8 mouse cellular contexts compared by ENCODE assay signal in the genomic region with DNA sequence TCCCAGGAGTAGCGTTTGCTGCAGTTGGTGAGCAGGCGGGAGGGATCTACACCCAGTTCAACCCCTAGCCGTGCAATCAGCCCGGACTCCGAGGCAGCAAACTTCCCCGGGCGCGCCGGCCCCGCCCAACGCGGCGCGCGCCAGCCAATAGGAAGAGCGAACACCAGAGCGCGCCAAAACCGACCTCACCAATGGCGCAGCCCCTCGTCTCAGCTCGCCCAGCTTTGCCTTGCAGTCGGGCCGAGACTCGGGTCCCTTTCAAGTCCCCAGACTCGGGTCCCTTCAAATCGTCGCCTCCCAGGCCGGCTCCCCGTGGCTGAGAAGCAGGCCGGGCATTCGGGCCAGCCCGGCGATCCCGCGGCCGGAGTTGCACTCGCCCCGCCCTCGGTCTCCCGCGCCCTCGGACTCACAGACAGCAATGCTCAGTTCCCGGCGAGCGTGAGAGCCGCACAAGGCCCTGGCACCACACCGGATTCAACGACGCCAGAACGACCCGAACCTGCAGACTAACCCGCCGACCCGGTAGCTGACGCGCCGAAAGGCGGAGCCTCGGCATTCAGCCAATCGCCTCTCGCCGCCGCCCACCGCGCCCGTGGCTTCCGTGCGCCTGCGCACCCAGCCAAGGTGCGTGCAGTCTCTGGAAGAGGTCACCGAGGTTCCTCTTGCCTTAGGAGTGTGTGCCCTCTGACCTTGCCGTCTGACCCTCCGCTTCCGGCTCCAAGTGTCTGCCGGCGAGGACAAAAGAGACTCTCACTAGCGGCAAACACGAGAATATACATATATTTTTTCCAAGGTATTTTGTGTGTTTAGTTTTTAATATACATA. TPM values are rescaled to one million over a fixed set of nuclear protein-coding genes. Genes with fewer than 3 reads are reported as not detected.
DNase-seq lines count a peak whose midpoint lies in the region; ATAC-seq and TF ChIP-seq lines count a peak whose summit lies in the region.

A gene (minus strand): TSS at position 521 of the 825 bp plus-strand sequence.

- no peak for TF ChIP-seq EP300 in CH12.LX (IDR thresholded peaks at IDR 0.05; ENCODE audit: low read length)
- no peak for TF ChIP-seq EP300 in heart, postnatal 0 days (IDR thresholded peaks at IDR 0.05; ENCODE audit: low read depth)

- peak within 1 kb of the TSS; percentile 77 for H3K9ac ChIP-seq in CH12.LX (ENCODE audit: insufficient read depth, low read depth)
- peak within 1 kb of the TSS; percentile 76 for H3K9ac ChIP-seq in forebrain, embryonic 12.5 days
- peak within 1 kb of the TSS; percentile 57 for H3K9ac ChIP-seq in heart, postnatal 0 days (replicated peaks; ENCODE audit: low read depth, low read length)
- H3K9ac ChIP-seq in liver, embryonic 16.5 days (ENCODE audit: low read depth, low read length): peak within 1 kb of the TSS; percentile 100
- H3K9ac ChIP-seq in neural tube, embryonic 13.5 days: peak within 1 kb of the TSS; percentile 70

- in situ Hi-C loops in CH12.LX (cut with MboI; ENCODE audit: low pct_ligation_motif_present, low pct_unique_long_range_greater_than_20kb, low sequenced_read_pairs): no loop called here

- H3K4me3 ChIP-seq in CH12.LX (replicated peaks in 1 of 3; ENCODE audit: low read depth in 2 of 3, low read length in 2 of 3, poor library complexity in 1 of 3): peak within 1 kb of the TSS; percentile 74 to 97 (median 93)
- peak within 1 kb of the TSS; percentile 88 for H3K4me3 ChIP-seq in forebrain, embryonic 12.5 days (replicated peaks)
- peak within 1 kb of the TSS; percentile 83 for H3K4me3 ChIP-seq in heart, postnatal 0 days (ENCODE audit: low read depth, low read length)
- H3K4me3 ChIP-seq in liver, embryonic 16.5 days (ENCODE audit: low read depth, low read length): peak within 1 kb of the TSS; percentile 100
- peak within 1 kb of the TSS; percentile 96 for H3K4me3 ChIP-seq in neural tube, embryonic 13.5 days
- H3K4me3 ChIP-seq in testis, adult 2 months (ENCODE audit: control insufficient read depth, low read depth, low read length): peak within 1 kb of the TSS; percentile 97

- H3K79me2 ChIP-seq in CH12.LX (replicated peaks; ENCODE audit: control insufficient read depth, extremely low read depth, insufficient read depth, poor library complexity, severe bottlenecking): peaks cover 35% of the 10 kb centered on the region

- H3K27ac ChIP-seq in CH12.LX (ENCODE audit: insufficient read depth, low read depth): peak within 1 kb of the TSS; percentile 81
- peak within 1 kb of the TSS; percentile 95 for H3K27ac ChIP-seq in forebrain, embryonic 12.5 days
- H3K27ac ChIP-seq in heart, postnatal 0 days (ENCODE audit: low read depth): peak within 1 kb of the TSS; percentile 93
- H3K27ac ChIP-seq in liver, embryonic 16.5 days (ENCODE audit: low read length): peak within 1 kb of the TSS; percentile 99
- peak within 1 kb of the TSS; percentile 74 for H3K27ac ChIP-seq in neural tube, embryonic 13.5 days (replicated peaks)
- H3K27ac ChIP-seq in testis, adult 2 months (ENCODE audit: control insufficient read depth, insufficient read depth, low read depth, low read length): peak within 1 kb of the TSS; percentile 95

- DNase-seq in CH12.LX (ENCODE audit: extremely low read depth): peak; percentile 92
- peak; percentile 88 for DNase-seq in c-Kit-positive CD71-positive TER-119-negative erythroid progenitor cells, embryonic 14.5 days (ENCODE audit: low read depth)
- peak; percentile 93 for DNase-seq in heart, postnatal 0 days (ENCODE audit: low spot score)
- DNase-seq in kidney, postnatal 4 days: peak; percentile 90 to 93

- H3K9me3 ChIP-seq in CH12.LX (replicated peaks; ENCODE audit: low read length): no peaks in the 10 kb centered on the region
- no peaks in the 10 kb centered on the region for H3K9me3 ChIP-seq in forebrain, embryonic 12.5 days
- no peaks in the 10 kb centered on the region for H3K9me3 ChIP-seq in heart, postnatal 0 days (replicated peaks; ENCODE audit: control insufficient read depth, low read length)
- no peaks in the 10 kb centered on the region for H3K9me3 ChIP-seq in liver, embryonic 16.5 days (replicated peaks; ENCODE audit: control insufficient read depth, low read length)
- no peaks in the 10 kb centered on the region for H3K9me3 ChIP-seq in neural tube, embryonic 13.5 days

- under 1% methylated on average over 77 of the region's 79 CpGs for WGBS in forebrain, embryonic 12.5 days
- under 1% methylated on average over 79 of the region's 79 CpGs for WGBS in heart, postnatal 0 days
- under 1% methylated on average over 79 of the region's 79 CpGs for WGBS in liver, embryonic 16.5 days (ENCODE audit: insufficient replicate concordance)
- WGBS in neural tube, embryonic 13.5 days: under 1% methylated on average over 79 of the region's 79 CpGs

- TF ChIP-seq RAD21 in CH12.LX (IDR thresholded peaks at IDR 0.05; ENCODE audit: low read depth, low read length): no peak; the same call in 1 of the 2 replicates

- peaks cover 7 to 30% of the 10 kb centered on the region in 2 experiments for H3K4me1 ChIP-seq in CH12.LX (ENCODE audit: control insufficient read depth in 1 of 2, insufficient read depth in 2 of 2)
- peaks cover 16% of the 10 kb centered on the region for H3K4me1 ChIP-seq in forebrain, embryonic 12.5 days
- peaks cover 11% of the 10 kb centered on the region; the same call in 1 of the 2 replicates for H3K4me1 ChIP-seq in heart, postnatal 0 days (ENCODE audit: control insufficient read depth, insufficient read depth)
- H3K4me1 ChIP-seq in liver, embryonic 16.5 days (ENCODE audit: control insufficient read depth, low read depth, low read length): peaks cover 30% of the 10 kb centered on the region
- peaks cover 16% of the 10 kb centered on the region for H3K4me1 ChIP-seq in neural tube, embryonic 13.5 days (replicated peaks)
- H3K4me1 ChIP-seq in testis, adult 2 months (ENCODE audit: control insufficient read depth, insufficient read depth, low read length): peaks cover 4% of the 10 kb centered on the region

- H3K36me3 ChIP-seq in CH12.LX (replicated peaks in 1 of 2; ENCODE audit: control insufficient read depth in 1 of 2, insufficient read depth in 1 of 2, low read length in 1 of 2): peaks cover 16 to 33% of the 10 kb centered on the region in 2 experiments
- H3K36me3 ChIP-seq in forebrain, embryonic 12.5 days (replicated peaks): peaks cover 23% of the 10 kb centered on the region
- H3K36me3 ChIP-seq in heart, postnatal 0 days (replicated peaks; ENCODE audit: control insufficient read depth, insufficient read depth, low read length): peaks cover 30% of the 10 kb centered on the region
- peaks cover 19% of the 10 kb centered on the region for H3K36me3 ChIP-seq in liver, embryonic 16.5 days (ENCODE audit: control insufficient read depth, insufficient read depth)
- no peaks in the 10 kb centered on the region for H3K36me3 ChIP-seq in neural tube, embryonic 13.5 days
- H3K36me3 ChIP-seq in testis, adult 2 months (ENCODE audit: control insufficient read depth, insufficient read depth, low read length): peaks cover 1% of the 10 kb centered on the region; the same call in 1 of the 2 replicates

- dilution Hi-C loops in CH12.LX (cut with MboI; ENCODE audit: extremely low pct_ligation_motif_present, extremely low pct_unique_long_range_greater_than_20kb, low sequenced_read_pairs): no loop called here

- peak within 1 kb of the TSS; percentile 86 for H3K4me2 ChIP-seq in CH12.LX (ENCODE audit: insufficient read depth, low read depth, poor library complexity, severe bottlenecking)
- H3K4me2 ChIP-seq in forebrain, embryonic 12.5 days: peak within 1 kb of the TSS; percentile 63
- peak within 1 kb of the TSS; percentile 65 for H3K4me2 ChIP-seq in heart, postnatal 0 days (ENCODE audit: low read depth, low read length)
- peak within 1 kb of the TSS; percentile 72 for H3K4me2 ChIP-seq in liver, embryonic 16.5 days (ENCODE audit: low read depth, low read length)
- H3K4me2 ChIP-seq in neural tube, embryonic 13.5 days: peak within 1 kb of the TSS; percentile 69

- no peaks in the 10 kb centered on the region for H3K27me3 ChIP-seq in CH12.LX (replicated peaks)
- no peaks in the 10 kb centered on the region for H3K27me3 ChIP-seq in forebrain, embryonic 12.5 days
- no peaks in the 10 kb centered on the region for H3K27me3 ChIP-seq in heart, postnatal 0 days (ENCODE audit: control insufficient read depth, insufficient read depth, low read length)
- H3K27me3 ChIP-seq in liver, embryonic 16.5 days (ENCODE audit: control insufficient read depth, insufficient read depth, low read depth, low read length): no peaks in the 10 kb centered on the region
- no peaks in the 10 kb centered on the region for H3K27me3 ChIP-seq in neural tube, embryonic 13.5 days
- H3K27me3 ChIP-seq in testis, adult 2 months (ENCODE audit: control insufficient read depth, insufficient read depth, low read length): no peaks in the 10 kb centered on the region

- TF ChIP-seq CTCF in CH12.LX (conservative IDR thresholded peaks at IDR 0.05 in 1 of 2, IDR thresholded peaks at IDR 0.05 in 1 of 2; ENCODE audit: low read depth in 2 of 2, low read length in 2 of 2): no peak
- no peak for TF ChIP-seq CTCF in heart, postnatal 0 days (IDR thresholded peaks at IDR 0.05; ENCODE audit: low read depth)
- TF ChIP-seq CTCF in testis, adult 2 months (IDR thresholded peaks at IDR 0.05; ENCODE audit: control insufficient read depth, insufficient read depth, insufficient replicate concordance, low read depth, low read length): no peak

- peak; percentile 87 for TF ChIP-seq POLR2A in CH12.LX (IDR thresholded peaks at IDR 0.05; ENCODE audit: low read depth, low read length)
- TF ChIP-seq POLR2A in testis, adult 2 months (IDR thresholded peaks at IDR 0.05; ENCODE audit: control insufficient read depth, low read depth, low read length): peak; percentile 44; the same call in 1 of the 2 replicates

- peak; percentile 97 for ATAC-seq in forebrain, embryonic 12.5 days (ENCODE audit: low FRiP score)
- ATAC-seq in heart, postnatal 0 days (ENCODE audit: insufficient read depth, low read depth): peak; percentile 97
- ATAC-seq in liver, embryonic 16.5 days (ENCODE audit: low read depth): peak; percentile 96
- ATAC-seq in neural tube, embryonic 13.5 days (ENCODE audit: low read depth): peak; percentile 99

TF ChIP-seq in CH12.LX, 34 proteins besides CTCF, POLR2A, EP300 and RAD21 (continues in another document):
- no peak for TF ChIP-seq RCOR1 (conservative IDR thresholded peaks at IDR 0.05; ENCODE audit: low read depth, low read length)
- peak; percentile 56 for TF ChIP-seq POLR2AphosphoS2 (IDR thresholded peaks at IDR 0.05; ENCODE audit: low read depth, low read length)
- peak; percentile 79 for TF ChIP-seq SIN3A (IDR thresholded peaks at IDR 0.05; ENCODE audit: low read length)

RNA-seq across cellular contexts. Expression of the gene that starts here (rescaled TPM):
- 117 and 138 TPM in 2 replicates for total RNA-seq in CH12.LX (2012; rRNA removed)
- total RNA-seq in CH12.LX (2014; rRNA removed): 166 and 191 TPM in 2 replicates
- polyA plus RNA-seq in CH12.LX (2012; ENCODE audit: insufficient read length, low read depth): 164 and 166 TPM in 2 replicates
- polyA plus RNA-seq in forebrain, embryonic 12.5 days (2016; fragmentation: Nextera tagmentation; extraction: Ambion mirVana): 127 and 131 TPM in 2 replicates
- total RNA-seq in heart, postnatal 0 days (2014; rRNA removed; ENCODE audit: low replicate concordance): 28.2 and 29.8 TPM in 2 replicates
- polyA plus RNA-seq in heart, postnatal 0 days (2015; fragmentation: Nextera tagmentation; extraction: Ambion mirVana): 71.7 and 81.1 TPM in 2 replicates
- polyA plus RNA-seq in liver, embryonic 16.5 days (2015; fragmentation: Nextera tagmentation; extraction: Ambion mirVana): 82.5 and 101 TPM in 2 replicates
- 26.3 and 26.7 TPM in 2 replicates for polyA plus RNA-seq in neural tube, embryonic 13.5 days (2015; fragmentation: Nextera tagmentation; extraction: Ambion mirVana)
- 10.0 and 11.0 TPM in 2 replicates for polyA plus RNA-seq in testis, adult 2 months (2012; rRNA removed)

Comparison
In these comparisons a context has a peak if more than half of its experiments do, and no peak if none do; other contexts are left out.
1. Peak in every context shown above with its lines: DNase-seq, ATAC-seq, H3K4me3 ChIP-seq and H3K27ac ChIP-seq.